Mouse (Mus musculus) heart, embryonic 16.5 days (tissue): ENCODE results near the gene Dxo. TPM values are rescaled to one million over a fixed set of nuclear protein-coding genes. Genes with fewer than 3 reads are reported as not detected.

Source experiments
- ATAC-seq: fragments of 200-750 bp; cut with Nextera tagmentation; replicated peaks from 2 replicates; pipeline ENCODE4 v1.8.0; 2017; ENCODE audit warnings: moderate number of reproducible peaks; ENCODE audit not compliant: insufficient read depth, low FRiP score; ENCODE audit errors: extremely low read depth
- H3K27ac ChIP-seq: fragments of 300-500 bp; sonication (generic); 2 replicates; pipeline ENCODE4 v1.5.1; 2014; ENCODE audit warnings: mild to moderate bottlenecking, low read length, control low read depth, moderate library complexity
- H3K27me3 ChIP-seq: fragments of 300-500 bp; sonication (generic); 2 replicates; pipeline ENCODE4 v1.6.1; 2014; ENCODE audit warnings: low read length, mixed read lengths; ENCODE audit not compliant: control insufficient read depth, insufficient read depth
- H3K36me3 ChIP-seq: fragments of 300-500 bp; sonication (generic); 2 replicates; pipeline ENCODE4 v1.6.1; 2014; ENCODE audit not compliant: control insufficient read depth, insufficient read depth
- H3K4me1 ChIP-seq: fragments of 300-500 bp; sonication (generic); 2 replicates; pipeline ENCODE4 v1.6.1; 2014; ENCODE audit warnings: low read length, mixed read lengths; ENCODE audit not compliant: control insufficient read depth, insufficient read depth
- H3K4me2 ChIP-seq: fragments of 300-500 bp; sonication (generic); 2 replicates; pipeline ENCODE4 v1.6.1; 2014; ENCODE audit warnings: low read depth, mild to moderate bottlenecking, control low read depth, low read length
- H3K4me3 ChIP-seq: fragments of 300-500 bp; sonication (generic); 2 replicates; pipeline ENCODE4 v1.5.1; 2014; ENCODE audit warnings: mild to moderate bottlenecking, control low read depth, low read length
- H3K9ac ChIP-seq: fragments of 300-500 bp; sonication (generic); 2 replicates; pipeline ENCODE4 v1.6.1; 2014; ENCODE audit warnings: low read length, control low read depth
- H3K9me3 ChIP-seq: fragments of 300-500 bp; sonication (generic); replicated peaks from 2 replicates; pipeline ENCODE4 v1.6.1; 2016; ENCODE audit warnings: low read length; ENCODE audit not compliant: control insufficient read depth
- WGBS: fragments of 180-500 bp; shearing (Covaris S2); extraction: QIAGEN DNeasy Blood & Tissue Kit; methylation state at CpG from one replicate; pipeline ENCODE4 v1.1.7; 2014; 5-methylcytosine and 5-hydroxymethylcytosine counted together
- polyA plus RNA-seq: library from polyadenylated mRNA; unstranded; fragments of >200 nt; fragmentation: Nextera tagmentation; extraction: Ambion mirVana; gene quantifications from 2 replicates; pipeline ENCODE4 v1.2.1, GENCODE M21; 2015

Gene Dxo
- polyA plus RNA-seq, 1 experiment from 2014 or later, result 38.6 TPM

- WGBS, result 87% methylated on average over 13 of the region's 13 CpGs
- H3K9me3 ChIP-seq, result no peaks in the 10 kb centered on the region
- H3K4me3 ChIP-seq, result no peak overlapping the region
- no peaks in the 10 kb centered on the region for H3K27me3 ChIP-seq
- H3K9ac ChIP-seq, result no peak overlapping the region
- no peak overlapping the region for H3K4me2 ChIP-seq
- peaks cover 4% of the 10 kb centered on the region for H3K4me1 ChIP-seq
- ATAC-seq, result no peak
- H3K27ac ChIP-seq, result no peak overlapping the region
- H3K36me3 ChIP-seq, result peaks cover 29% of the 10 kb centered on the region
Measured at GRCm38 (mm10) chr17:34844884-34845283, 8.1 kb downstream of the Dxo start.

- Histone ChIP-seq H3K27me3 (no peaks in the 10 kb centered on the region), H3K9ac (no peak overlapping the region), H3K36me3 (peaks cover 18% of the 10 kb centered on the region), H3K4me1 (peaks cover 13% of the 10 kb centered on the region), H3K4me3 (no peak overlapping the region), H3K27ac (no peak overlapping the region), H3K4me2 (no peak overlapping the region), H3K9me3 (no peaks in the 10 kb centered on the region)
- WGBS, result 86% methylated on average over 6 of the region's 6 CpGs
- no peak for ATAC-seq
Measured at GRCm38 (mm10) chr17:34847192-34847591, 10.4 kb downstream of the Dxo start.

GRCm38 (mm10) chr17:34847615-34848014 lies 10.8 kb downstream of the Dxo start:
- no peak for ATAC-seq
- H3K36me3 ChIP-seq, result peaks cover 22% of the 10 kb centered on the region
- no peak overlapping the region for H3K27ac ChIP-seq
- no peak overlapping the region for H3K4me2 ChIP-seq
- H3K4me1 ChIP-seq, result peaks cover 13% of the 10 kb centered on the region
- no peaks in the 10 kb centered on the region for H3K27me3 ChIP-seq
- 87% methylated on average over 7 of the region's 7 CpGs for WGBS
- no peaks in the 10 kb centered on the region for H3K9me3 ChIP-seq
- H3K4me3 ChIP-seq, result no peak overlapping the region
- no peak overlapping the region for H3K9ac ChIP-seq

GRCm38 (mm10) chr17:34849722-34850516 lies 13.1 kb downstream of the Dxo start, which contains the start of the genes Skiv2l and Nelfe:
TSS of gene Skiv2l (minus strand) at chr17:34850210.
TSS of gene Nelfe (plus strand) at chr17:34850391.
- ATAC-seq, result peak; percentile 97
- Histone ChIP-seq H3K27me3 (no peaks in the 10 kb centered on the region), H3K9ac (peak within 1 kb of the TSS; percentile 92), H3K36me3 (peaks cover 33% of the 10 kb centered on the region), H3K4me3 (peak within 1 kb of the TSS; percentile 86), H3K9me3 (no peaks in the 10 kb centered on the region), H3K4me1 (peaks cover 13% of the 10 kb centered on the region), H3K4me2 (peak within 1 kb of the TSS; percentile 91), H3K27ac (no peak within 1 kb of the TSS)
- under 1% methylated on average over 65 of the region's 65 CpGs for WGBS

GRCm38 (mm10) chr17:34850517-34851125 lies 13.8 kb downstream of the Dxo start:
- H3K36me3 ChIP-seq, result peaks cover 33% of the 10 kb centered on the region
- H3K27me3 ChIP-seq, result no peaks in the 10 kb centered on the region
- H3K27ac ChIP-seq, result no peak overlapping the region
- peak overlapping the region; percentile 86 for H3K4me3 ChIP-seq
- H3K4me2 ChIP-seq, result peak overlapping the region; percentile 91
- peak overlapping the region; percentile 92 for H3K9ac ChIP-seq
- H3K4me1 ChIP-seq, result peaks cover 13% of the 10 kb centered on the region
- no peaks in the 10 kb centered on the region for H3K9me3 ChIP-seq
- WGBS, result 1% methylated on average over 25 of the region's 25 CpGs
- ATAC-seq, result peak; percentile 7; the same call in 1 of the 2 replicates

GRCm38 (mm10) chr17:34853511-34853910 lies 16.7 kb downstream of the Dxo start:
- Histone ChIP-seq H3K27me3 (no peaks in the 10 kb centered on the region), H3K4me2 (no peak overlapping the region), H3K4me3 (no peak overlapping the region), H3K36me3 (peaks cover 29% of the 10 kb centered on the region), H3K27ac (no peak overlapping the region), H3K9ac (no peak overlapping the region), H3K4me1 (peaks cover 13% of the 10 kb centered on the region), H3K9me3 (no peaks in the 10 kb centered on the region)
- 78% methylated on average over 8 of the region's 8 CpGs for WGBS
- no peak for ATAC-seq

- Histone ChIP-seq H3K9ac (no peak overlapping the region), H3K27ac (no peak overlapping the region), H3K4me3 (no peak overlapping the region), H3K4me1 (peaks cover 8% of the 10 kb centered on the region), H3K36me3 (peaks cover 29% of the 10 kb centered on the region), H3K9me3 (no peaks in the 10 kb centered on the region), H3K4me2 (no peak overlapping the region), H3K27me3 (no peaks in the 10 kb centered on the region)
- no peak for ATAC-seq
- 72% methylated on average over 3 of the region's 3 CpGs for WGBS
Measured at GRCm38 (mm10) chr17:34854761-34855160, 17.9 kb downstream of the Dxo start.

- H3K4me1 ChIP-seq, result peaks cover 7% of the 10 kb centered on the region
- no peak overlapping the region for H3K9ac ChIP-seq
- no peak overlapping the region for H3K4me2 ChIP-seq
- peak; percentile 20; the same call in 1 of the 2 replicates for ATAC-seq
- peaks cover 29% of the 10 kb centered on the region for H3K36me3 ChIP-seq
- no peaks in the 10 kb centered on the region for H3K9me3 ChIP-seq
- no peaks in the 10 kb centered on the region for H3K27me3 ChIP-seq
- no peak overlapping the region for H3K4me3 ChIP-seq
- WGBS, result 26% methylated on average over 3 of the region's 3 CpGs
- no peak overlapping the region for H3K27ac ChIP-seq
Measured at GRCm38 (mm10) chr17:34855825-34856224, 19.0 kb downstream of the Dxo start.

- no peak overlapping the region for H3K4me2 ChIP-seq
- no peak overlapping the region for H3K9ac ChIP-seq
- no peaks in the 10 kb centered on the region for H3K27me3 ChIP-seq
- peaks cover 19% of the 10 kb centered on the region for H3K36me3 ChIP-seq
- 61% methylated on average over 4 of the region's 4 CpGs for WGBS
- H3K4me1 ChIP-seq, result no peaks in the 10 kb centered on the region
- H3K4me3 ChIP-seq, result no peak overlapping the region
- no peak for ATAC-seq
- no peak overlapping the region for H3K27ac ChIP-seq
- no peaks in the 10 kb centered on the region for H3K9me3 ChIP-seq
Measured at GRCm38 (mm10) chr17:34858670-34859069, 21.9 kb downstream of the Dxo start.
